Mouse (Mus musculus) ovary, adult 10 weeks (tissue): ENCODE measurements around the gene B430306N03Rik. TPM values are rescaled to one million over a fixed set of nuclear protein-coding genes. Genes with fewer than 3 reads are reported as not detected.

Experiments used
- polyA plus RNA-seq: library from polyadenylated mRNA; stranded (reverse); fragments of 350-450 nt; fragmentation: Illumina TruSeq; extraction: RNeasy Lipid Tissue Mini Kit (QIAGEN cat#74804); gene quantifications from one replicate; pipeline ENCODE4 v1.2.3, GENCODE M21; 2014

Gene B430306N03Rik
- 0.86 TPM for polyA plus RNA-seq

DNA sequence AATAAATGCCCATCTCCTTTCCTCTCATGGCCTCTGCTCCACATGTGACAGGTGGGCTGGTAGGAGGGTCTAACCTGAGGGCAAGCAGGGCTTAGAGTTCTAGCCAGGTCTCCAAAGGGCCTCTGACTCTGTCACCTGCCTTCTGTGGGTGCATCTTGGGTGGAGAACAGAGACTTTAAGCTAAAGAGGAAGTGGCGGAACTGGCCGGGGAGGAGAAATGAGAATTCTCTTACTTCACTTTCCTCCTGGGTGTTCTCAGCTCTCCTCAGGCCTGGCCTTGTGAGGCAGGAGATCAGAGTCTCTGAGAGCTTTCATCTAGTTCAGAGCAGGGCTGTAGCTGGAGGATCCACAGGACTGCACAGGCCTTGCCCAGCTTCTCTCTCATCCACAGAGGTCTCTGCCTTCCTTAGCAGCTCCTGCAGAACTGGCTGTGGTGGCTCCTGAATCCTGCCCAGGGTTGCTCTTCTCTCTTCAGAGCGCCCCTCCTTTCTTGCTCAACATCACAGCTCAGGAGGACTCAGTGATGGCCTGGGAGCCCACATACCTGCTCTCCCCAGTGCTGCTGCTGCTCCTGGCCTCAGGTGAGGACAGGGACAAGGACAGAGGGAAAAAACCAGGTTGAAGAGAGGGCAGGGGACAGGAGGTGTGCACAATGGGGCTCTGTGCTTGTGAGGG lies at the start of gene B430306N03Rik:
TSS of gene B430306N03Rik (plus strand) at position 237 of the 675 bp plus-strand sequence.

DNA sequence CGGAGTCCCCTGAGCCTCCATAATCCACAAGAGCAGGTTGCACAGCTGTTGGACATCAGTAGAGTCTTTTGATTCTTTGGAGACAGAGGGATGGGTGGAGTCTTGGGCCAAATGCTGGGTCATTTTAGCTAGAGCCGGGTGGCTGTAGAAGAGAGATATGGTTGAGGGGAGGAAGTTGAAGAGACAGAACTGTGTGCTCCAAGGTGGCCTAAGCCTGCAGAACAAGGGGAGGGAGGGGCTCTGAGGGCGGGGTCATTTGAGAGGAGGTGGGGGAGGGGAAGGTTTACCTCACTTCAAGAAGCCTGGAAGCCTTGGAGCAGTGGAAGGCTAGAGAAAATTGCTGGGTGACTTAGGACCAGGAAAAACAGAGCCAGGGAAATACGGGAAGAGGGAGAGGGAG lies 16.7 kb upstream of the B430306N03Rik start, which contains the start of gene Treml2:
TSS of gene Treml2 (plus strand) at position 296 of the 400 bp plus-strand sequence.

DNA sequence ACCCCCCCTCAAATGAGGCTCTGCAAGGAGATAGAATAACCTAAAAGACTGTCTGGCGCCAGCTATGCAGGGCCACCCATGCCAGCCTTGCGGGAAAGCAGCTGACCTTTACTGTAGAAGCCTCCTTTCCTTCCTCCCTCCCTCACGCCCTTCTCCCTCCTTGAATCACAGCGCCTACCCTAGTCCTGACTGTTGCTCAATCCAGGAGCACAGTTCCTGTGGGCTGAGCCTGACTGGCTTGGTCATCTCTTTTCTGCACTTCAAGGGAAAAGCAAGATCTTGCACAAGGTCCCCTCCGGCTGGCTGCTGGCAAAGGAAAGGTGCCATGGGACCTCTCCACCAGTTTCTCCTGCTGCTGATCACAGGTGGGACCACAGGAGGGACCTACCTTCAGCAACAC lies 30.3 kb downstream of the B430306N03Rik start, which contains the start of gene Trem2:
TSS of gene Trem2 (plus strand) at position 171 of the 400 bp plus-strand sequence.

DNA sequence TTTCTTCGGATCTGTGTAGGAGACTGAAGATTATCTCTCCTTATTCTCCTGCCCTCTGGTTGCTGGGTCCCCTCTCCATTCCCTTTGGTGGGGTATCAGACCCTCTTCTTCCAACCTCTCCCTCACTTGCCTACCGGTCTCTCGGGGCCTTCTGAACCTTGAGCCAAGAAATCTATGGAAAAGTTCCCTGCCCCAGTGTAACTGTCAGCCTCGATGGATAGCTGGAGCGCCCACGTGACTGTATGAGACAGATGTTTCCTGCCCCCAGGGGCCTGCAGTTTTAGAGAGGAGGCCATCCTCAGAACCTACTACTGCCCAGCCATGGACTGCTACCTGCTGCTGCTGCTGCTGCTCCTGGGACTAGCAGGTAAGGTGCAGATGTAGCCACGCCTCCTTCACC lies 43.7 kb downstream of the B430306N03Rik start, which contains the start of gene Treml1:
TSS of gene Treml1 (plus strand) at position 301 of the 400 bp plus-strand sequence.

Other genes starting within 250 kb of the B430306N03Rik start
- gene 1700067P10Rik, start 226.8 kb upstream of the B430306N03Rik start, polyA plus RNA-seq: not detected
- gene 9830107B12Rik, start 169.9 kb upstream of the B430306N03Rik start, polyA plus RNA-seq: not detected
- 0.97 TPM for gene A530064D06Rik, start 148.9 kb upstream of the B430306N03Rik start, polyA plus RNA-seq
- gene Trem1, start 83.4 kb upstream of the B430306N03Rik start, polyA plus RNA-seq: not detected
- not detected for gene Trem3, start 68.4 kb upstream of the B430306N03Rik start, polyA plus RNA-seq
- not detected for gene Treml4, start 51.8 kb upstream of the B430306N03Rik start, polyA plus RNA-seq
- not detected for gene Treml2, start 16.6 kb upstream of the B430306N03Rik start, polyA plus RNA-seq
- gene Trem2, start 30.3 kb downstream of the B430306N03Rik start, polyA plus RNA-seq: 0.26 TPM
- not detected for gene Treml1, start 43.8 kb downstream of the B430306N03Rik start, polyA plus RNA-seq
- gene Nfya, start 93.8 kb downstream of the B430306N03Rik start, polyA plus RNA-seq: 41.9 TPM
- 40.5 TPM for gene Oard1, start 93.9 kb downstream of the B430306N03Rik start, polyA plus RNA-seq
- gene Apobec2, start 116.8 kb downstream of the B430306N03Rik start, polyA plus RNA-seq: not detected
- not detected for gene Tspo2, start 135.4 kb downstream of the B430306N03Rik start, polyA plus RNA-seq
- 0.26 TPM for gene Unc5cl, start 138.8 kb downstream of the B430306N03Rik start, polyA plus RNA-seq